Mouse (Mus musculus): ENCODE data around the gene Acot7.

- TF ChIP-seq CTCF (IDR thresholded peaks at IDR 0.05; ENCODE audit: low read depth, low read length) (no peak), POLR2A (IDR thresholded peaks at IDR 0.05; ENCODE audit: extremely low read depth, insufficient read depth, low read length) (no peak)
Observed at GRCm38 (mm10) chr4:152246011-152246410, 68.1 kb downstream of the Acot7 start.
